Mouse (Mus musculus): Measurements from ENCODE around the gene Cebpzos.

DNA sequence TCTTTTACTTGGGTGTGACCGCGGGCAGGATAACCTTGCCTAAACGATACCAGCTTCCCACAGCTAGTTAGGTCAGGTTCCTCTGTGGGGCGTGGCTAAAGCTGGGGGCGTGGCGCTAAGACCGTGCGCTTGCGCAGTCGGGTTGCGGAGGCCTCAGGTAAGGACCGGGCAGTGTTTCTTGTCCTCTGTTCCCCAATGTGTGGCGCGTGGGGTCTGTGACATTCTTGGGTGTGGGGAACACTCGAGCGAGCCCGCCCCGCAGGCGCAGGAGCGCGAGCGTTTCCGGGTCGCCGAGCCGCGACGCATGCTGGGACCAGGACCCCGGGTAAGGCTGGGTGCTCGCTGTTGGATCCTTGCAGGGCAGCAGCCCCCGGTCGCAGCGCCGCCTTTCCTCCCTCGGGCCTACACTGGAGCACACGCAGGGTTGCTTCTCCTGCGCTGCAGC, at the start of gene Cebpzos:
- no peak; the same call in 1 of the 2 replicates for TF ChIP-seq CTCF (IDR thresholded peaks at IDR 0.05)
- TF ChIP-seq EP300 (IDR thresholded peaks at IDR 0.05) = no peak

Data from lung, postnatal 0 days (tissue).